Mouse (Mus musculus): ENCODE data around the gene Phrf1. TPM values are rescaled to one million over a fixed set of nuclear protein-coding genes. Genes with fewer than 3 reads are reported as not detected.
"Not testable (repeated sequence)": the region's sequence is repeated elsewhere in the genome, so short reads cannot be mapped to it uniquely, and the experiment has no call there.

The Phrf1 gene
- polyA plus RNA-seq, 1 experiment = not detected

GRCm38 (mm10) chr7:141222696-141223215, 5.8 kb upstream of the Phrf1 start:
- WGBS = 90% methylated on average over 4 of the region's 4 CpGs
- Histone ChIP-seq H3K4me1 (ENCODE audit: control insufficient read depth, insufficient read depth, low read length) (peaks cover 17% of the 10 kb centered on the region), H3K4me3 (ENCODE audit: insufficient read depth, low read depth, low read length) (no peak overlapping the region), H3K27ac (ENCODE audit: insufficient read depth, low read depth, low read length) (no peak overlapping the region)
- TF ChIP-seq POLR2A (IDR thresholded peaks at IDR 0.05; ENCODE audit: insufficient read depth, low read depth, low read length) (no peak), CTCF (IDR thresholded peaks at IDR 0.05; ENCODE audit: insufficient read depth, low read depth, low read length) (no peak)

GRCm38 (mm10) chr7:141226535-141226934, 2.0 kb upstream of the Phrf1 start:
- Histone ChIP-seq H3K4me3 (ENCODE audit: insufficient read depth, low read depth, low read length) (no peak overlapping the region), H3K4me1 (ENCODE audit: control insufficient read depth, insufficient read depth, low read length) (peaks cover 22% of the 10 kb centered on the region), H3K27ac (ENCODE audit: insufficient read depth, low read depth, low read length) (no peak overlapping the region)
- 88% methylated on average over 6 of the region's 6 CpGs for WGBS
- no peak for TF ChIP-seq CTCF (IDR thresholded peaks at IDR 0.05; ENCODE audit: insufficient read depth, low read depth, low read length)
- no peak for TF ChIP-seq POLR2A (IDR thresholded peaks at IDR 0.05; ENCODE audit: insufficient read depth, low read depth, low read length)

GRCm38 (mm10) chr7:141227796-141228195, 788 bp upstream of the Phrf1 start:
- no peak for TF ChIP-seq CTCF (IDR thresholded peaks at IDR 0.05; ENCODE audit: insufficient read depth, low read depth, low read length)
- TF ChIP-seq POLR2A (IDR thresholded peaks at IDR 0.05; ENCODE audit: insufficient read depth, low read depth, low read length) = no peak
- 70% methylated on average over 4 of the region's 4 CpGs for WGBS
- H3K4me1 ChIP-seq (ENCODE audit: control insufficient read depth, insufficient read depth, low read length) = peaks cover 15% of the 10 kb centered on the region
- H3K27ac ChIP-seq (ENCODE audit: insufficient read depth, low read depth, low read length) = no peak overlapping the region
- H3K4me3 ChIP-seq (ENCODE audit: insufficient read depth, low read depth, low read length) = no peak overlapping the region

DNA sequence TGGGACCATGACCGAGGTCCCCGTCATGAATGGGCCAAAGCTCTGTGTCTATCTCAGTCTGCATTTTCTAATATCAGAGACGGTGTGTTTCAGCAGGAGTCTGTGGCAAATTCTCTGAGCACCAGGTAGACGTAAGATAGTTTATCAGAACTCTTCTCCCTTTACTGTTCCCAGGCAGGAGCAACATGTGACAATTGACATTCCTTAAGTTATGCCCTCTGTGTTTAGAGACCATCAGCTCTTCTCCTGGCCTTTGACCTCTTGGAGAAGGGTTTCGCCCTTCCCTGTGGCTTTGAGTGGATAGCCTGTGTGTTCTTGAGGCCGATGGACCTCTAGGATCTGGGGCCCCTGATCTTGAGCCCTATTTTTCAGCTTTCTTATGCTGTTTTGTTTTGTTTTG, 1.1 kb downstream of the Phrf1 start:
- TF ChIP-seq POLR2A (IDR thresholded peaks at IDR 0.05; ENCODE audit: insufficient read depth, low read depth, low read length) (no peak), CTCF (IDR thresholded peaks at IDR 0.05; ENCODE audit: insufficient read depth, low read depth, low read length) (no peak)
- Histone ChIP-seq H3K27ac (ENCODE audit: insufficient read depth, low read depth, low read length) (no peak overlapping the region), H3K4me1 (ENCODE audit: control insufficient read depth, insufficient read depth, low read length) (peaks cover 15% of the 10 kb centered on the region), H3K4me3 (ENCODE audit: insufficient read depth, low read depth, low read length) (peak overlapping the region; percentile 63)
- 59% methylated on average over 6 of the region's 6 CpGs for WGBS

DNA sequence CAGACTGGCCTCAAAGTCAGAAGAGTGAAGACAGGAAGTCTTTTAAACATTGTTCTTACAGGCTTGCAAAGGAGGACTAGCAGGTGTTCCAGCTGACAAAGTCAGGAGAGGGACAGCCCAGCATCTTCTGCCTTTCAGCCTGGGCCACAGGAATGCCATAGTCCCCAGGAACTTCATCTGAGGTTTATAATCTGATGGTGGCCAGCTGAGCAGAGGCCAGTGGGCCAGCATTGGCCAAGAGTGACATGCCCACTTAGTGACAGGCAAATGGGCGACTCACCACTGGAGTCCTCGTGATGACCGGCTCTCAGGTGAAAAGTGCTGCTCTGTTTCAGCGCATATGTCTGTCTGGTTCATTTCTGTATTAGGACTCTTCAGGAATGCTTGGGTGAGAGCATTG, 2.0 kb downstream of the Phrf1 start:
- 91% methylated on average over 4 of the region's 4 CpGs for WGBS
- Histone ChIP-seq H3K4me1 (ENCODE audit: control insufficient read depth, insufficient read depth, low read length) (peaks cover 15% of the 10 kb centered on the region), H3K27ac (ENCODE audit: insufficient read depth, low read depth, low read length) (no peak overlapping the region), H3K4me3 (ENCODE audit: insufficient read depth, low read depth, low read length) (no peak overlapping the region)
- TF ChIP-seq CTCF (IDR thresholded peaks at IDR 0.05; ENCODE audit: insufficient read depth, low read depth, low read length) (no peak), POLR2A (IDR thresholded peaks at IDR 0.05; ENCODE audit: insufficient read depth, low read depth, low read length) (no peak)

GRCm38 (mm10) chr7:141231111-141231510, 2.5 kb downstream of the Phrf1 start:
- 85% methylated on average over 3 of the region's 3 CpGs for WGBS
- TF ChIP-seq CTCF (IDR thresholded peaks at IDR 0.05; ENCODE audit: insufficient read depth, low read depth, low read length) (no peak), POLR2A (IDR thresholded peaks at IDR 0.05; ENCODE audit: insufficient read depth, low read depth, low read length) (no peak)
- peaks cover 15% of the 10 kb centered on the region for H3K4me1 ChIP-seq (ENCODE audit: control insufficient read depth, insufficient read depth, low read length)

GRCm38 (mm10) chr7:141231551-141231950, 3.0 kb downstream of the Phrf1 start:
- H3K4me3 ChIP-seq (ENCODE audit: insufficient read depth, low read depth, low read length) = no peak overlapping the region
- no peak overlapping the region for H3K27ac ChIP-seq (ENCODE audit: insufficient read depth, low read depth, low read length)
- WGBS = 92% methylated on average over 10 of the region's 10 CpGs
- H3K4me1 ChIP-seq (ENCODE audit: control insufficient read depth, insufficient read depth, low read length) = peaks cover 15% of the 10 kb centered on the region
- no peak for TF ChIP-seq POLR2A (IDR thresholded peaks at IDR 0.05; ENCODE audit: insufficient read depth, low read depth, low read length)
- TF ChIP-seq CTCF (IDR thresholded peaks at IDR 0.05; ENCODE audit: insufficient read depth, low read depth, low read length) = no peak

More at GRCm38 (mm10) chr7:141231111-141231510, 2.5 kb downstream of the Phrf1 start:
- no peak overlapping the region for H3K27ac ChIP-seq (ENCODE audit: insufficient read depth, low read depth, low read length)
- H3K4me3 ChIP-seq (ENCODE audit: insufficient read depth, low read depth, low read length) = no peak overlapping the region

DNA sequence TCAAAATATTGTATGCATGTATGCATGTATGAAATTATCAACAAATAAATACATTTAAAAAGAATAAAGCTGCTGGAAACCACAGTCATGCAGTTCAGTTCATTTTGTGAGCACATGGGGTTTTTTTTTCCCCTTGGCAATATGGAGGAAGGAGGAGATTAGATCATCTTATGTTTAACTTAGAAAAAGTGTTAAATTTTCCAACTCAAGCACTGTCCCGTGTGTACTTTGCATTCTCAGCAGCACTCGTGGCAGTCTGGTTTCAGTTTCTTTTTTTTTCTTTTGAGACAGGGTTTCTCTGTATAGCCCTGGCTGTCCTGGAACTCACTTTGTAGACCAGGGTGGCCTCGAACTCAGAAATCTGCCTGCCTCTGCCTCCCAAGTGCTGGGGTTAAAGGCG, 21.9 kb downstream of the Phrf1 start:
- 90% methylated on average over 4 of the region's 4 CpGs for WGBS
- not testable (repeated sequence) for H3K4me3 ChIP-seq (ENCODE audit: insufficient read depth, low read depth, low read length); H3K4me1 ChIP-seq (ENCODE audit: control insufficient read depth, insufficient read depth, low read length); H3K27ac ChIP-seq (ENCODE audit: insufficient read depth, low read depth, low read length)

DNA sequence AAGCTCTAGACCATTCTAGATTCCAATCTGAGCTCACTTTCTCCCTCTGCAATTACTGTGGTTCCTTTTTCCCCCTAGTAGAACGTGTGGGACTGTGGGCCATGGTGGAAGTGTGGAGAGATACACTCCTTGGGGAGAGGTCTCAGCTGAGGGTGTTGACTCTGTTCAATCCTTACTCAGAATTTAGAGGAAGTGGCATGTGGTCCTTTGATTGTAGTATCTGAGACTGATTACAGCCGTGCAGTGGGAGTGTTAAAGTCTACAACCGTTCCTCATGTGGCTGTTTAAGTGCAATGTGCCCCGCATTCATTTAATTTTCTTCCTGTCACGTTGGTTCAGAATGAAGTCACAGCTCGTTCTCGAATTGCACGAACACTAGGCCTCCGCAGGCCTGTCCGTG, 27.6 kb downstream of the Phrf1 start:
- Histone ChIP-seq H3K27ac (ENCODE audit: insufficient read depth, low read depth, low read length) (no peak overlapping the region), H3K4me1 (ENCODE audit: control insufficient read depth, insufficient read depth, low read length) (no peaks in the 10 kb centered on the region), H3K4me3 (ENCODE audit: insufficient read depth, low read depth, low read length) (no peak overlapping the region)
- TF ChIP-seq CTCF (IDR thresholded peaks at IDR 0.05; ENCODE audit: insufficient read depth, low read depth, low read length) (no peak), POLR2A (IDR thresholded peaks at IDR 0.05; ENCODE audit: insufficient read depth, low read depth, low read length) (no peak)
- 93% methylated on average over 10 of the region's 10 CpGs for WGBS

GRCm38 (mm10) chr7:141261480-141261879, 32.9 kb downstream of the Phrf1 start:
- WGBS = 90% methylated on average over 3 of the region's 3 CpGs
- TF ChIP-seq CTCF (IDR thresholded peaks at IDR 0.05; ENCODE audit: insufficient read depth, low read depth, low read length) (no peak), POLR2A (IDR thresholded peaks at IDR 0.05; ENCODE audit: insufficient read depth, low read depth, low read length) (no peak)

More at GRCm38 (mm10) chr7:141261480-141261879, 32.9 kb downstream of the Phrf1 start:
- Histone ChIP-seq H3K4me1 (ENCODE audit: control insufficient read depth, insufficient read depth, low read length) (peaks cover 8% of the 10 kb centered on the region), H3K27ac (ENCODE audit: insufficient read depth, low read depth, low read length) (no peak overlapping the region), H3K4me3 (ENCODE audit: insufficient read depth, low read depth, low read length) (no peak overlapping the region)
